Mouse (Mus musculus) adipocyte (in vitro differentiated cells): ENCODE results near the gene Klk4.

Source experiments
- DNase-seq: peaks from one replicate; pipeline ENCODE4 v3.0.0-alpha.2; 2016; ENCODE audit warnings: low spot score

Klk4 gene

DNA sequence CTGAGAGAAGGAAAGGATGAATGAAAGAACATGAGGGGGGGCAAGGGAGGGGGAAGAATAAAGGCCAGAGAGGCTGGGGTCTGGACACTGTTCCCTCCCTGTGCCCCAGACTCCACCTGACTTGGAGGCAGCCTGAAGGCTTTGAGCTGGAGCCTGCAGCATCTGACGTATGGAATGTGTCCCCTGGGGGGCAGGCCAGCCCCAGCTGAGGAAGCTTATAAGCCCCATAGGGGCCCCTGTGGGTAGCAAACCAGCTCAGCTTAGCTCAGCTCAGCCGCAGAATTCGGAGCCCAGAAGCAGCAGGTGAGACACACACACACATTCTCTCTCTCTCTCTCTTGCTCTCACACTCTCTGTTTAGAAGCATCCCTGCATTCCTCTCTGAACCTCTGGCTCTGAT, at the start of gene Klk4:
Klk4 (plus strand) TSS at position 249 of the 400 bp plus-strand sequence.
- no peak for DNase-seq

- no peak for DNase-seq
Observed at GRCm38 (mm10) chr7:43841701-43842100, 39.3 kb upstream of the Klk4 start, which contains the start of gene Klk5. Gene Klk5, plus strand, starts transcription at chr7:43841971.

DNA sequence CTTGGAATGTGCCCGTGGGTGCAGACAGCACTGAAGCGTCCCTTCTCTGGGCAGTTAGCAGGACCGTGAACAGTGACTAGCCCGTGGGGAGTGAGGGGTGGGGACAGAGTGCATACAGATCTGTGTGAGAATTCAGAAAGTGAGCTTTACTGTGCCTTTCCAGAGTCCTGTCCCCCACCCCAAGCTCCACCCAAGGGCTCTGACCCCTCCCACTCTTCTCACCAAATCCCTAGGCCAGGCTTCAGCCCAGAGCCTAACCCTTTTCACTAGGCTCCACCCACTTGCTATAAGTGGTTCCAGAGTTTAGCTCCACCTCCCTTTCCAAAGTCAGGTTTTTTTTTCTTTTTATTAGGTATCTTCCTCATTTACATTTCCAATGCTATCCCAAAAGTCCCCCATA, 37.2 kb upstream of the Klk4 start:
- DNase-seq, result no peak

DNA sequence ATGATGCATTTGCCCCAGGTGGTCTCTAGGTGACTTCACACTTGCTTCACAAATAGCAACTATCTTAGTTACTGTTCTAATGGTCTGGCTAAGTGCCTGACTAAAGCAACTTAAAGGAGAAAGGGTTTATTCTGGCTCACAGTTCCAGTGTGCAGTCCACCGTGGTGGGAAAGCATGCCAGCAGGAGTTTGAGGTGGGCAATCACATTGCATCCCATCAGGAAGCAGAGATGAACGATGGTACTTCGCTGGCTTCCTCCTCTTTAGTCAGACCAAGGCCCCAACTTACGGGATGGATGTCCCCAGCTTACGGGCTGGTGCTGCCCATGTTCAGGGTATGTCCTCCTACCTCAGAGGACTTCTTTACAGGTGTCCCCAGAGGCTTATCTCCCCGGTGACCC, 29.3 kb upstream of the Klk4 start:
- DNase-seq, result no peak

DNA sequence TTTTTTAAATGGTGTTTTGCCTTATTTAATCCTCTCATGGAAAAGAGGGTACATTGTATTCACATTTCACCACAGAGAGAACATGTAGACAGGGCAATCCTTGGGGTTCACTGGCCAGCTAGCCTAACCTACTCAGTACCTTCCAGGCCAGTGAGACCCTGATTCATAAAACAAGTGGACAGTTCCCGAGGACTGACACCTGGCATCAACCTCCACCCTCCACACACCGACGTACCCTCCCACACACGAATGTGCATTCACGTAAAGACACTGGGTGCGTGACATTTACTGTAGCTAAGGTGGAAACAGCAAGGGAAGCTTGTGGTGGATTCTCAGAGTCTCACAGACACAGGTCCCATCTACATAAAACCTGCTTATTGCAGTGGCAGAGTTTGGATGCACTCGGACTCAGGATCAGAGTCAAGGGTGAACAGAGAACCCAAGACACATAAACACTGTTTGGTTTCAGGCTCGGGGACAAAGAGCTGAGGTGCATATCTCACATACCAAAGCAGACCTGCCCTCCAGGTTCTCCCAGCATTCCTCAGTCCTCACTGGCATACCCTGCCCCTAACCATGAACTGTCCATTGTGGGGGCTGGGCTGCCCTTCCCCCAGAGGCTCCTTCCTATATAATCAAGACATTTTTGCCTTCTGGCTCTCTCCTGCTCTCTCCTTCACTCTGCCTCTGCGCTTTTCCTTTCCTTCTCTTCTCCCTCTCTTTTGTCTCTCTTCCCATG, 26.1 kb upstream of the Klk4 start:
- DNase-seq, result no peak

DNA sequence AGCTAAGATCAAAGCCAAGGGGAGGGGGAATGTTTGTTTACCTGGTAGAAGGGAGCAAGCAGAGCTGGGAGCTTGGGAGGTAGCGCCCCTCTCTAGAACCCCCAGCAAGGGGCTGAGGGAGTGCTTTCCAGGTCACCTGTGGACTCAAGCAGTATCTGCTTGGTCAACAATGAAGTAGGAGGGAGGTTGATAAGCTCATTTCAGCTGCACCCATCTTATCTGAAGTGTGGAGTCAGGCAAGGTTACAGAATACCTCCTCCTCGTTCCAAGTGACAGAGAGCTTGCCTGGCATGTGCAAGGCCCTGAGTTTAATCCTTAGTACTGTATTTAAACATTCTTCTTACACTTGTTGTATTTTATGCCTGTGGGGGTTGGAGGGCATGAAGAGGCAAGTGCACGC, 25.3 kb upstream of the Klk4 start:
- DNase-seq, result no peak

GRCm38 (mm10) chr7:43856307-43856706, 24.7 kb upstream of the Klk4 start:
- no peak for DNase-seq

DNA sequence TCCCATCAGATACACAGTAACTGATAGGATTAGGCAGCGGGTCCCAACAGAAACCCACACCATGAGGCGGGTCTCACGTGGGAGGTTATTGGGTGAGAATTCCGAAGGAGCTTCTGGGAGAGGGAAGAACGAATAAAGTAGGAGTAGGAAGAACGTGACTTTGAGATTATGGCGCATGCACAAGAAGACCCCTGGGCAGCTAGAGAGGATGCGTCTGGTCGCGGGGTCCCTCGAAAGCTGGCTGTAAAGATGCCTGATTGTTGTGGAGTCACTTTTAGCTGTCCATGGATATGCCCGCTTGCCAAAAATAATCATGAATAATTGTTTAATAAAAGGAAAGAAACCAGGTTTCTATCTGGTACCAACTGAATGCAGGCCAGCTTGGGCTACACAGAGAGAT, 23.5 kb upstream of the Klk4 start:
- DNase-seq, result no peak

DNA sequence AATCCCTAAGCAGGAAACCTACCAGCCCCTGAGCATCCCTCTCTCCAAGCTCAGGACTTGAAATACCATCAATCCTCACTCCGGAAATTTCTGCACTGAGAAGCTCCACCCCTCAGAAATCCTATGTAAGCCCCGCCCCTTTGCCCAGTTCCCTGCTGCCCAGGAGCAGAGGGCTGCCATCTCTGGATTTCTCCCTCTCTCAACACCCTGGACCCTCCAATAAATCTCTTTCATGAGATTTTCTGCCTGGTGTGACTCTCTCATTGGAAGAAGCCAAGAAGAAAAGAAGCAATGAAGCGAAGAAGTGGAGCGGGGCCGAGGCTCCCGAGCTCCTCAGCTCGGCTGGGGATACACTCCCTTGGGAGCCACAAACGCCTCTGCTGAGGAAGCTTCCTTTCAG, 20.5 kb upstream of the Klk4 start:
- no peak for DNase-seq

GRCm38 (mm10) chr7:43873237-43873636, 7.7 kb upstream of the Klk4 start:
- DNase-seq, result peak; percentile 34

DNA sequence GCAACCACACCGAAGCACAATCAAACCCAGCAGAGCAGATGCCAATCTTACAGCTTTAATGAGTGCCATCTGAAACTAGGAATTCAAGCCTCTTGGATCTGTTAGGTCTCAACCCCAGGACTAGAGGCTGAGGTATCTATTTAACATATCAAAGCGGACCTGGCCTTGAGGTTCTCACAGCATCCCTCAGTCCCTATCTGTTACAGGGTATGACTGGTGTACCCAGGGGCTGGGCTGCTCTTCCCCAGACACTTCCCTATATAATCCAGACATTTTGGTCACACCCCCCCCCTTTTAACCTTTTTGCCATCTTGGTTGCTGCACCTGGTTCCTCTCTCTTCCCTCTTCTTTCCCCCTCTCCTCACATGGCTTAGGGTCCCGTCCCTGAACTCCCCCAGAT, 7.3 kb upstream of the Klk4 start:
- no peak for DNase-seq

- DNase-seq, result no peak
Observed at GRCm38 (mm10) chr7:43874868-43875375, 6.0 kb upstream of the Klk4 start.

GRCm38 (mm10) chr7:43876444-43876843, 4.5 kb upstream of the Klk4 start:
- no peak for DNase-seq

GRCm38 (mm10) chr7:43878281-43878680, 2.7 kb upstream of the Klk4 start:
- no peak for DNase-seq

GRCm38 (mm10) chr7:43882346-43882745, 1.4 kb downstream of the Klk4 start:
- no peak for DNase-seq

DNA sequence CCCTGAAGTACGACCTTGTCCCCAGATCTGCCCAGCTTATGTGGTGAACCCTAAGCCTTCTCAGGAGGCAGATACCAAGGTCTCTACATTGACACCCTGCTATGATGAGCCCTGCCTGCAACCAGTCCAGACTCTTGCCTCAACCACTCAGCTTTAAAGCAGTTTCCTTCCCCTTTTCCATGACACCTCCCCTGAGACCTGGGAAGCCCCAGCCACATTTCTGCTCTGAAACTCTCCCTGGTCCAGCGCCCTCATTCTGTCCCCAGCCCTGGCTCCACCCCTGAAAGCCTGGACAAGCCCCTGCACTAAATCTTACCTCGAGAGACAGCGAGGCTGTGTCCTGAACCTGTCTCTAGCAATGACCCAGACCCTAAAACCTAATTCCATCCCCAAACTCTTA, 1.9 kb downstream of the Klk4 start:
- DNase-seq, result no peak

- no peak for DNase-seq
Observed at GRCm38 (mm10) chr7:43883547-43883946, 2.6 kb downstream of the Klk4 start.

- no peak for DNase-seq
Observed at GRCm38 (mm10) chr7:43891365-43891764, 10.4 kb downstream of the Klk4 start.

DNA sequence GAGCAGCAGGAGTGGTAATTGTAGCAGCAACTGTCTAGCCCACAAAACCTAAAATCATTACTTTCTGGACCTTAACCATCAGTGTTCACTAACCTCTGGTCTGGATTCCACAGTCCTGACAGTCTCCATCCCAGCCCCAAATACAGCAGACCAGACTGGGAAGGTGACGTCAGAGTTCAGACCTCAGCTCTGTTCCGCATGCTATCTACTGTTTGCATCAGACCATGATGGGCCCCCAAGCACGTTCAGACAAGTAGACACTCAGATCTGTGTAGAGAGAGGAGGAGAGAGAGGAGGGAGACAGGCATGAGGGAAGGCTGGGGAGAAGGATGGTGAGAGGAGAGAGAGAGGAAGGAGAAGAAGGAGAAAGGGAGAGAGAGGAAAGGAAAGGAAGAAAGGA, 10.8 kb downstream of the Klk4 start:
- no peak for DNase-seq

DNA sequence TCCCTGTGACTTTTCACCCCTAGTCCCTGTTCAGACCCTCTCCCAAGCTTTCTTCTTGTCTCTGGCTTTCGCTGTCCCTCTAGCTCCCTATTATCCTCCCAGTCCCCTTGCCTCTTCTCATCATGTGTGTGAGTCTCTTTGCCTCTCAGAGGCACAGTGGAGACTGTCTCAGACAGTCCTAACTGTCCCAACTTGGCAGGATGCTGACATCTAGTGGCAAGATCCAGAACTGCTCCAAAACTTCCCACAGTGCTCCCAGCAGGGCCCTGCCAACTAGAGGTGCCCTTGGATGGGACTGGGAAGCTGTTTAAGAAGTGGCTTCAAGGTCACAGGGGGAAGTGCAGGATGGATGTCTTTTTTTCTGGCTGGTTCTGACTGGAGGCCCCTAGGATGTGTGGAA, 13.9 kb downstream of the Klk4 start:
- DNase-seq, result peak; percentile 89

DNA sequence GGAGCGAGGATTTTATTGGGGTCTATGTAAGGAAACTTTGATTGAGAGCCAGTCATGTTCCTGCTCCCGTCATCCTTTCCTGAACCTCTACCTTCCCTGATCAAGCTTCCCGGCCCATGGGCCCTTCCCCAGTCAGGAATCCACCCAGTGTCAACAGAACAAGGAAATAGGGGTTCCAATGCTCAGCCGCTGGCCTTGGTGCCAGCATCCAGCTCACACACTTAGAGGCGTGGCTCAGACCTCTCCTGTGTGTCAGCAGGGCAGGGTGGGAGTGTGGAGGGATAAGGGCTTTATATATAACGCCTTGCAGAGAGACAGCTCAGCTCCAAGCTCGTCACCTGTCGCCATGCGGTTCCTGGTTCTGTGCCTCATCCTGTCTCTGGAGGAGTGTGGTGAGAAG, 33.9 kb downstream of the Klk4 start:
- no peak for DNase-seq

DNA sequence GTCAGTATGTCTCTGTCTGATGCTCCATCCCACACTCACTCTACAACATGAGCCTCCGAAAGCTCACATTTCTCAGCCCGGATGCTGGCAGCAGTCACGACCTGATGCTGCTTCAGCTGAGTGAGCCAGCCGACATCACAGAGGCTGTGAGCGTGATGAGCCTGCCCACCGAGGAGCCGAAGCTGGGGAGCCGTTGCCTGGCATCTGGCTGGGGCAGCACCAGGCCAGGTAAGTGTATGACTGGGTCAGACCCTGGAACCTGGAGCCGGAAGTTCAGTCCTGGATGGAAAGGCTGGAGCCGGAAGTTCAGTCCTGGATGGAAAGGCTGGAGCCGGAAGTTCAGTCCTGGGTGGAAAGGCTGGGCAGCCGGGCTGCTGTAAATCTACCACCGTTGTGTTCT, 37.5 kb downstream of the Klk4 start:
- DNase-seq, result no peak

DNA sequence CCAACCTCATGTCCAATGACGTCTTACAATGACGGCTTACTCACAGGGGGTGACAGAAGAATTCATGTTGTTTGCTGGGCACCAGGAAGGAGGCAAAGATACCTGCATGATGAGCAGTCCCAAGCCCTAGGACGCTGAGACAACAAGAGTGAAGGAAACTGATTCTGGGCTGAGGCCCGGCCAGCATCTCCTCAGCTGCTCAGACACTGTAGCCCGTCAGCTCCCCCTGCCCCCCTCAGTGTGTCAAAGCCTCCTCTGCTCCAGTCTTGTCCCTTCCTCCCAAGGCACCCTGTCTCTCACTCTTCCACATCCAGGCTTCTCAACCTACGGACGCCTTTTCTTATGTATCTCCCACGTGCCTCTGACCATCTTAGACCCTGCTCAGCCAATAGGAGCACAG, 37.9 kb downstream of the Klk4 start:
- DNase-seq, result no peak
